Mouse (Mus musculus): ENCODE data around the gene Gm9602. TPM values are rescaled to one million over a fixed set of nuclear protein-coding genes. Genes with fewer than 3 reads are reported as not detected.
"Not testable (repeated sequence)": the region's sequence is repeated elsewhere in the genome, so short reads cannot be mapped to it uniquely, and the experiment has no call there.

Gm9602 gene
- polyA plus RNA-seq (2012; rRNA removed), result not detected in 2 replicates

DNA sequence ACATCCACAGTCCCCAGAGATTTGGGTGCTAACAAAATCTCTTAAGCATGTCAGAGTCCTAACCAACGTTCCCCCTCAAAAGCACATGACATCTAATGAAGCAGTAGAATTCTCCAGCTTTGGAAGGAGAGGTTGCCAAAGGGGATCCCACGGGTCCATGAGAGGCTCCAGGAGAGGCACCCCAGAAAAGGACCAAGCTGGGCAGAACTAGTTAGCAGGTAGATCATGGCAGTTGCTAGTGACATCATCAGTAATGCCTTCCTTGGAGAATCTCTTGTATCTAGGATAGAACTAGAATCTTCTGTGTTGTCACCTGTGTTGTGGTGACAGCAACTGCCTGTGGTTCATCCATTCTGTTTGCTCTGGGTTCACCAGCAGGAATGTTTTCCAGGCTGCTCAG, at the start of gene Gm9602:
TSS of gene Gm9602 (plus strand) at position 301 of the 400 bp plus-strand sequence.
- DNase-seq (ENCODE audit: extremely low spot score in 1 of 2, low spot score in 1 of 2), result not testable (repeated sequence)

GRCm38 (mm10) chr14:4806421-4806820, 30.3 kb downstream of the Gm9602 start:
- DNase-seq (ENCODE audit: extremely low spot score in 1 of 2, low spot score in 1 of 2), result not testable (repeated sequence)

DNA sequence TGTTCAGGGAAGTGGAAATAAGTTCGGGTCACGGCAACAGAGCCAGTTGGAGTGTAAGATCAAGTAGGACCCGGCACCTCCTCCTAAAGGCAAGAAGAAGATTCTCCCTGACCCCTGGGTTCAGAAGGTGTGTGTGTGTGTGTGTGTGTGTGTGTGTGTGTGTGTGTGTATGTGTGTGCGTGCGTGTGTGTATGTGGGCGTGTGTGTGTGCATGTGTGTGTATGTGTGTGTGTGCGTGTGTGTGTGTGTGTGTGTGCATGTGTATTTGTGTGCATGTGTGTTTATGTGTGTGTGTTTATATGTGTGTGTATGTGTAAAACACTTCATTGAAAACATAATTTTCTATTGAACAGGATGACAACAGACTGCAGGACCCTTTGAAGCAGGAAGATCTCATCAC, 45.8 kb downstream of the Gm9602 start:
- not testable (repeated sequence) for DNase-seq (ENCODE audit: extremely low spot score in 1 of 2, low spot score in 1 of 2)

Other genes with a start within 250 kb of the Gm9602 start
- not detected in 2 replicates for gene Gm3047, start 220.9 kb upstream of the Gm9602 start, polyA plus RNA-seq (2012; rRNA removed)
- 0.08 and 0.24 TPM in 2 replicates for gene Gm8159, start 144.0 kb upstream of the Gm9602 start, polyA plus RNA-seq (2012; rRNA removed)
- 0.36 and 0.42 TPM in 2 replicates for gene Gm3239, start 112.1 kb upstream of the Gm9602 start, polyA plus RNA-seq (2012; rRNA removed)
- not detected in 2 replicates for gene Gm7876, start 67.1 kb upstream of the Gm9602 start, polyA plus RNA-seq (2012; rRNA removed)
- 0.86 and 1.1 TPM in 2 replicates for gene Gm3252, start 49.6 kb upstream of the Gm9602 start, polyA plus RNA-seq (2012; rRNA removed)
- not detected in 2 replicates for gene Gm3269, start 61.8 kb downstream of the Gm9602 start, polyA plus RNA-seq (2012; rRNA removed)
- 0.90 TPM in 1 of 2 replicates, not detected in the other for gene Gm3264, start 79.2 kb downstream of the Gm9602 start, polyA plus RNA-seq (2012; rRNA removed)
- gene Gm3278, start 116.1 kb downstream of the Gm9602 start, polyA plus RNA-seq (2012; rRNA removed), result 0.15 and 0.26 TPM in 2 replicates
- not detected in 2 replicates for gene Gm8297, start 207.6 kb downstream of the Gm9602 start, polyA plus RNA-seq (2012; rRNA removed)
- not detected in 2 replicates for gene Gm3298, start 239.6 kb downstream of the Gm9602 start, polyA plus RNA-seq (2012; rRNA removed)